Mouse (Mus musculus): ENCODE data around the gene Mlec. TPM values are rescaled to one million over a fixed set of nuclear protein-coding genes. Genes with fewer than 3 reads are reported as not detected.

Gene Mlec
- 90.7 TPM for total RNA-seq (2023)

DNA sequence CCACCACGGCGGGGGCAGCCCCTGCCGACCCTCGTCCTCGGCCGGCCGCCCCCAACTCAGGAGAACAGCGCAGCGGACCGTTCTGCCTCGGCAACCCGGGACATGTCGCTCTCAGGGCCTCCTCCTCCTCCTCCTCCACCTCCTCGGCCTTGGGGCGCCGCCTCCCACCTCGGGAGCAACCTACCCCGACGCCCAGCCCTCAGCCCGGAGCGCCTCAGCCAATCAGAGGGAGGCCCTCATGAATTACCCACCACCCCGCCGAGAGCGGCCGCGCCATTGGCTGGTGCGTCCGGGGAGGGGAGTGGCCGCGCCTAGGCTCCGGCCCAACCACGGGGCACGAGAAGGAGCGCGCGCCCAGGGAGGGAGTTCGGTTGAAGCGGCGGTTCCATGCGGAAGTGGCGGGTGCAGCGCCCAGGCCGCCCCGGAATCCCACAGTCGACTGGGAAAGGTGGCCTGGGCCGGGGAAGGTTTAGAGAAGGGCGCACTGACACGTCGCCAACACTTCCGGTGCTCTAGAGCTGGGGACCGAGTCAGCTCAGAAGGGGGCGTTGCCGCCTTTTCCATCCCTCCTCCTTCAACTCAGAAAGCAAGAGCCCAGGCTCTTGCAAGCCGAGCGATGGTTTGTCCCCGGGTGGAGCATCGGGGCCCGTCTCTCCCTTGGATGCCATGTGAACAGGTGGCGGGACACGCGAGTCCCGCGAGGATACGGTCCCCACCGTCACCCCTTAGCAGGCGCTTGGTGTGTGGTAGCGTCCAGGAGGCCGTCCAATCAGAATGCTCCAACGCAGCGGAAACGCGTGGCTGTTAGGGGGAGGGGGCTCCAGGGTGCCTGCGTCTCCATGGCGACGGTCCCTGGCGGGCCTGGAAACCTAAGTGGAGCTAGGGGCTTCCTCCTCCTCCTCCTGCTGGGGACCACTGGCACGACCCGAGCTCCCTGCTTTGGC, at the start of gene Mlec:
Gene Mlec, minus strand, starts transcription at position 140 of the 944 bp plus-strand sequence.

DNA sequence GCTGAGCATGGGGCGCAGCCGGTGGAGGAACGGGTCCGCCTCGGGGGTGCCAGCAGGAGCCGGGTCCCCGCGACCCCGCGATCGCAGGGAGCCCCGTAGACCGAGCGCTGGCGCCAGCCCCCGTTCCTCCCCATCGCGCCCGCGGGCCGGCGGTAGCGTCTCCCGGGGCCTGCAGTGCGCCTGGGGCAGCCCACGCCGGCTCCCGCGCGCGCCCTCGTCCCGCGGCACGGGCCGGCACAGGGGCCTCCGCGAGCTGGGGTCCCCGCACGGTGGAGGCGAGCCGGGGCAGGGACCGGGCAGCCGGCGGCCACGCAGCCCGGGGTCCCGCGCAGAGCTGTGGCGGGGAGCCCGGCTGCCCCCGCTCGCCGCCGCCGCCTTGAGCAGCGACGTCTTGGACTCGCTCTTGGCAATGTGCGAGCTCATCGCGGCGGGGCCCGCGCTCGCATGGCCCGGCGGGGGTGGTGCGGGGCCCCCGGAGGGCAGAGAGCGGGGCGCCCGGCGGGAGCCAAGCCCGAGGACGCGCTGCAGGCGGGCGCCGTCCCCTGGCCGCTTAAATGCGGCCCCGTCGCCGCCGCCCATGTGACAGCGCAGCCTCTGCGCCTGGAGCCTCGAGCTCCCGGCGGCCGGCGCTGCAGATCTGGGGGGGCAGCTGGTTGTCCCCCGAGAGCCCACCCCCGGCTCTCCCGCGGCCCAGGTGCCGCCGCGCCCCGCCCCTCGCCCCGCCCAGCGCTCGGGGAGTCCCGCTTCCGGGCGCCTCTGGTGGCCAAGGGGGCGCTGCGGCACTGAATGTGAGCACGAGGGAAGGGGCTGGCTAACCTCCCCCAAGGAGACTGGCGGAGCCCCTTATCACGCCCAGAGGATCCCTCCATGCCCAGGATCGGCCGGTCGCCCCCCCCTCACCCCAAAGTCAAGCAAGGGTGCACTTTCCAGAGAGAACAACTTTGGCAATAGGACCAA, 36.0 kb upstream of the Mlec start, which contains the start of gene Cabp1:
Gene Cabp1, minus strand, starts transcription at position 713 of the 957 bp plus-strand sequence.

DNA sequence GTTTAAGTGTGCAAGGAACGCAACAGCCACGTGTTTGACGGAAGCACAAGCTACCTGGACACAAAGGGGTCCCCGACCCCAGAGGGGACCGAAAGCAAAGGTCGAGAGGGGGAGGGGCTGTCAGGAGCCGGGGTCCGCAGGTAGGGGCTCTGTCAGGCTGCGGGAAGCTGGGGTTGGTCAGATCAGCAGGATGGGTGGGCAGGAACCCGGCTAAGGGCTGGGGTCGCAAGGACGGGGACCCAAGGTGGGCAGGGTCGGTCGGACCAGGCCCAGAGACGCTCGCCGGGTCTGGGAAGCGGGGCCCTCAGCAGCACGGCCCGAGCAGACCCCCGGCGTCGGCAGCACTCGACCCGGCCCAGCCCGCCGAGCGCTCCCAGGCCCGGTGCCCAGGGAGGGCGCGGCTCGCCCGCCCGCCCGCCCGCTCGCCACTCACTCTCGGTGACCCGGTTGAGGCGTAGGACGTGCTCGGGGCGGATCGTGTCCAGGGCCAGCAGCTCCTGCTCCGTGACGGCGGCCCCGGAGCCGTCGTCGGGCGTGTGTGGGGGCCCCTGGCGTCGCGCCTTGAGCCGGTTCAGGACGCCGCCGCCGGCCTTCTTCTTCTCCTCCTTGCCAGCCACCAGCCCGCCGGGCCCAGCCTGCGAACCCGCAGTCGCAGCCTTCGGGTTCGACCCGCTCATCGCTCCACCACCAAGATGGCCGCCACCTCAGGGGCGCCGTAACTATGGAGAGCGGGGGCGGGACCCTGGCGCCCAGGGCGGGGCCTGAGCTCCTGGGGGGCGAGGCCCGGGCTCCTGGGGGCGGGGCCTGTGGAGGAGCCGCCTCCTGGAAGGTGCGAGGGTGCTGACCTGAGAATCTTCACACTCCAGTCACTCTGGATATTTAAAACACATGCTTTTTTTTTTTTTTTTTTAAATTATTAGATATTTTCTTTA, 23.5 kb downstream of the Mlec start, which contains the start of gene Unc119b:
Gene Unc119b, minus strand, starts transcription at position 742 of the 932 bp plus-strand sequence.

GRCm38 (mm10) chr5:115118961-115119570, 38.9 kb downstream of the Mlec start, which contains the start of gene Acads:
Acads (minus strand) TSS chr5:115119346.

GRCm38 (mm10) chr5:115098195-115098594, 59.8 kb downstream of the Mlec start, which contains the start of gene Gm10401:
Gm10401 (minus strand) TSS chr5:115098295.

Other genes starting within 250 kb of the Mlec start
- 2.5 TPM for gene Oasl1, start 234.9 kb downstream of the Mlec start, total RNA-seq (2023)
- 30.9 TPM for gene 2210016L21Rik, start 216.0 kb downstream of the Mlec start, total RNA-seq (2023)
- not detected for gene Hnf1a, start 187.1 kb downstream of the Mlec start, total RNA-seq (2023)
- gene Sppl3, start 147.0 kb downstream of the Mlec start, total RNA-seq (2023) = 57.6 TPM
- gene Gm10401, start 59.9 kb downstream of the Mlec start, total RNA-seq (2023) = not detected
- 28.5 TPM for gene Acads, start 38.8 kb downstream of the Mlec start, total RNA-seq (2023)
- gene Unc119b, start 23.2 kb downstream of the Mlec start, total RNA-seq (2023) = 32.5 TPM
- gene Cabp1, start 36.2 kb upstream of the Mlec start, total RNA-seq (2023) = 0.47 TPM
- gene Pop5, start 77.7 kb upstream of the Mlec start, total RNA-seq (2023) = 83.3 TPM
- 170 TPM for gene Rnf10, start 114.7 kb upstream of the Mlec start, total RNA-seq (2023)
- gene Coq5, start 121.5 kb upstream of the Mlec start, total RNA-seq (2023) = 23.6 TPM
- gene Dynll1, start 142.8 kb upstream of the Mlec start, total RNA-seq (2023) = 250 TPM
- gene Srsf9, start 169.0 kb upstream of the Mlec start, total RNA-seq (2023) = 35.0 TPM
- 5.1 TPM for gene Gatc, start 183.0 kb upstream of the Mlec start, total RNA-seq (2023)
- 20.5 TPM for gene Triap1, start 183.0 kb upstream of the Mlec start, total RNA-seq (2023)
- 220 TPM for gene Cox6a1, start 190.8 kb upstream of the Mlec start, total RNA-seq (2023)

All from CD4-positive naive resting alpha-beta T cell, adult 57 days (primary cell).